Mouse (Mus musculus) intestine, embryonic 15.5 days (tissue): ENCODE measurements around the gene Fosl2. TPM values are rescaled to one million over a fixed set of nuclear protein-coding genes. Genes with fewer than 3 reads are reported as not detected.
"Not testable (repeated sequence)": the region's sequence is repeated elsewhere in the genome, so short reads cannot be mapped to it uniquely, and the experiment has no call there.

Source experiments
- ATAC-seq: fragments of 200-750 bp; cut with Nextera tagmentation; 2 replicates; pipeline ENCODE4 v1.8.0; 2017; ENCODE audit warnings: moderate TSS enrichment, moderate library complexity
- H3K27ac ChIP-seq: fragments of 300-500 bp; sonication (generic); 2 replicates; pipeline ENCODE4 v1.5.1; 2015; ENCODE audit warnings: mild to moderate bottlenecking, inconsistent platforms
- H3K27me3 ChIP-seq: fragments of 300-500 bp; sonication (generic); replicated peaks from 2 replicates; pipeline ENCODE4 v1.6.1; 2015; ENCODE audit warnings: inconsistent platforms
- H3K36me3 ChIP-seq: fragments of 300-500 bp; sonication (generic); 2 replicates; pipeline ENCODE4 v1.6.1; 2015; ENCODE audit warnings: inconsistent platforms
- H3K4me1 ChIP-seq: fragments of 300-500 bp; sonication (generic); replicated peaks from 2 replicates; pipeline ENCODE4 v1.6.1; 2015; ENCODE audit warnings: inconsistent platforms
- H3K4me2 ChIP-seq: fragments of 300-500 bp; sonication (generic); replicated peaks from 2 replicates; pipeline ENCODE4 v1.6.1; 2015; ENCODE audit warnings: mild to moderate bottlenecking, inconsistent platforms
- H3K4me3 ChIP-seq: fragments of 300-500 bp; sonication (generic); replicated peaks from 2 replicates; pipeline ENCODE4 v1.5.1; 2015; ENCODE audit warnings: inconsistent platforms
- H3K9ac ChIP-seq: fragments of 300-500 bp; sonication (generic); 2 replicates; pipeline ENCODE4 v1.6.1; 2015; ENCODE audit warnings: inconsistent platforms
- H3K9me3 ChIP-seq: fragments of 300-500 bp; sonication (generic); 2 replicates; pipeline ENCODE4 v1.6.1; 2016; ENCODE audit warnings: inconsistent platforms
- WGBS: fragments of 180-500 bp; shearing (Covaris S2); methylation state at CpG from one replicate; pipeline ENCODE4 v1.1.7; 2015; 5-methylcytosine and 5-hydroxymethylcytosine counted together
- polyA plus RNA-seq: library from polyadenylated mRNA; unstranded; fragments of >200 nt; fragmentation: Nextera tagmentation; extraction: Ambion mirVana; gene quantifications from 2 replicates; pipeline ENCODE4 v1.2.1, GENCODE M21; 2015

Fosl2 gene
- polyA plus RNA-seq, 1 experiment from 2014 or later = 7.1 TPM

DNA sequence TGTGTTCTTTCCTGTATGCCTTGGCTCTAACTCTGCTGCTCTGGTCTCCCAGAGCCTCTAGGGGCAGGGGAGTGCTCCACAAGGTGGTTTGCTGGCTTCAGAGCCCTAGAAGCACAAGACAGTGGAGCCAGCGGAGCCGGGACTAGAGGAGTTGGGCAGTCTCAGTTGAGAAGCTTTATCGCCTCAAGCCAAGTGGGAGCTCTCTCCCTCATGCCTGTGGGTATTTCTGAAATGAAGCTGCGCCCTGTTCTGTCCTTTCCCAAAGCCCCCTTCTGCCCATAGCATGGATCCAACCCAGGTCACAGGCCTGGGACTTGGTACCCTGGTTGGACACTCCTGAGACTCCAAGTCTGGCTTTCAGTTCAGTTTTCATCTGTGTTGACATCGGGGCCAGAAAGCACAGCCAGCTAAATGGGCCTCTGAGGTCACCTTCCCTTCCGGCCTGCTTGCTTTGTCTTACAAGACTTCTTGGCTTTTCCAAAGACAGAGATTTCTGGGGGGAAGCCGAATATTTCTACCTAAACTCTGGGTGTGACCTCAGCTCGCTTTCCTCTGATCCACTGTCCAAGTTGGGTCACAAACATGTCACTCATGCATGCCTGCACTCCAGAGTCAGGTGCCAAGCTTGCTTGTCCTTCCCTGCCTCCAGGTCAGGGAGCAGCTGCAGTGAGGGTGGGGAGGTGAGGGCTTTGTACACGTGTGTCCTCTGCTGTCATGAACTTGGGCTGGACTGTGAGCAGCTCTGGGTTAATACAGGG lies 19.5 kb downstream of the Fosl2 start:
- 80% methylated on average over 9 of the region's 9 CpGs for WGBS
- Histone ChIP-seq H3K4me1 (no peaks in the 10 kb centered on the region; the same call in 1 of the 2 replicates), H3K27me3 (no peaks in the 10 kb centered on the region), H3K27ac (no peak overlapping the region), H3K9me3 (no peaks in the 10 kb centered on the region), H3K36me3 (peaks cover 51% of the 10 kb centered on the region), H3K4me2 (no peak overlapping the region), H3K9ac (no peak overlapping the region), H3K4me3 (no peak overlapping the region)
- ATAC-seq = no peak

DNA sequence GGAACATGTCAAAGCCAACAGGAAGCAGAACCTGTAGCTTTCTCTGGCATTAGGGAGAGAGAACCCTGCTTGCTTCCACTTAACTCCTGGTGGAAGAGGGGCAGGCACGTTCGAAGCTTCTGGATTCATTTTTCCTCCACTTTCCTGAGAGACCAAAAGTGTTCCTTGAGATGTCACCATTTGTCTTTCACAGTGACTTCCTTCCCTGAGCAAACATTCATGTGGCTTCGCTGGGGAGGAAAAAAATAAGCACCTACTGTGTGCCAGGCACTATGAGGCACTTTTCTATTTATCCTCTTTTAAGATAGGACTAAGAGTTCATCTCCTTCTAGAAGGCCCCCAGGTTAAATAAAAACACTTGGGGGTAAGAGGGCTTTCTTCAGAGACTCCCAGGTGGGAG lies 20.3 kb downstream of the Fosl2 start:
- 80% methylated on average over 3 of the region's 3 CpGs for WGBS
- H3K9me3 ChIP-seq = no peaks in the 10 kb centered on the region
- no peak for ATAC-seq

DNA sequence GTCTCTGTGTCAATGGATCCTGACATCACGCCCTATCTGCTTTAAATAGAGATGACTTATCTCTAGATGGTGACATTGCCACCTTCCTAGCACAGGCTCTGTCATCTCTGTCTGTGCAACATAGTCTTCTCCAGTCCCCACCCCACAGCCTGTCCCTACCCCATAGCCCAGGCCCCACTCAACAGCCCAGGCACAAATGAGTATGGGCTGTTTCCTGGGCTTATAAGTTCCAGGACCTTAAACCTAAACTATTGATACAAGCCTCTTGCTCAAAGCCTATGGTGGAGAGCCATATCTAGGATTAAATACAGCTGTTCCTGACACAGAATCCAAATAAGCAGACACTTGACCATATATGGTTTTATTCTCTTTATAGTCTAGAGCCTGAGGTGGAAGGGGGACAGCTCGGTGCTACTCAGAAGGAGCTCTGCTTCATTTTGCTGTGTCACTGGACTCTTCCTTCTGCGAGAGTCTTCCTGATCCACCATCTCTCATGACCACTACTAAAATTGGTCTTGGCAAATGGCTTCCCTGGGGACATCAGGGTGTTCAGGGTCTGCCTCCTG lies 28.0 kb downstream of the Fosl2 start:
- H3K27ac ChIP-seq = no peak overlapping the region
- no peaks in the 10 kb centered on the region for H3K27me3 ChIP-seq
- H3K9me3 ChIP-seq = no peaks in the 10 kb centered on the region
- 65% methylated on average over 3 of the region's 3 CpGs for WGBS
- no peaks in the 10 kb centered on the region for H3K36me3 ChIP-seq
- H3K4me1 ChIP-seq = no peaks in the 10 kb centered on the region
- H3K4me3 ChIP-seq = no peak overlapping the region
- no peak overlapping the region for H3K4me2 ChIP-seq
- no peak overlapping the region for H3K9ac ChIP-seq
- ATAC-seq = no peak

More for the DNA sequence above, 20.3 kb downstream of the Fosl2 start:
- H3K27ac ChIP-seq = no peak overlapping the region
- no peaks in the 10 kb centered on the region for H3K27me3 ChIP-seq
- peaks cover 43% of the 10 kb centered on the region for H3K36me3 ChIP-seq
- no peak overlapping the region for H3K4me3 ChIP-seq
- H3K4me1 ChIP-seq = no peaks in the 10 kb centered on the region; the same call in 1 of the 2 replicates
- H3K4me2 ChIP-seq = no peak overlapping the region
- H3K9ac ChIP-seq = no peak overlapping the region

DNA sequence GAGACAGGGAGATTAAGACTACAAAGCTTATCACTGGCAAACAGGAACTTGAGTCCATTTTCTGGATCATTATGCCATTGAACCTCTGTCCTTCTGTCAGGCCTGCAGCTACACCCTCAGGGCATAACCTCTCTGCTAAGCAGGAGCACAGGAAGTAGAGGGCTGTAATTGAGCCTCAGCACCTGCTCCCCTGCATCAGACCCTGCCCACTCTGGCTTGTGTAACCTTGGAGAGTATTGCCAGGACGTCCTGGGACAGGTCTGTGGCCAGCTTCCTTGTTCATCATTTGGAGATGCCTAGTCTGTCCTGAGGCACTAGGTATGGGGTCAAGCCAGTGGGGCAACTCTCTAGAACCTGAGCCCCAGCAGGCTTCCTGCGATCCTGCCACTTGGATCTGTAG lies 36.6 kb downstream of the Fosl2 start:
- ATAC-seq = no peak
- WGBS = 67% methylated on average over 2 of the region's 2 CpGs

DNA sequence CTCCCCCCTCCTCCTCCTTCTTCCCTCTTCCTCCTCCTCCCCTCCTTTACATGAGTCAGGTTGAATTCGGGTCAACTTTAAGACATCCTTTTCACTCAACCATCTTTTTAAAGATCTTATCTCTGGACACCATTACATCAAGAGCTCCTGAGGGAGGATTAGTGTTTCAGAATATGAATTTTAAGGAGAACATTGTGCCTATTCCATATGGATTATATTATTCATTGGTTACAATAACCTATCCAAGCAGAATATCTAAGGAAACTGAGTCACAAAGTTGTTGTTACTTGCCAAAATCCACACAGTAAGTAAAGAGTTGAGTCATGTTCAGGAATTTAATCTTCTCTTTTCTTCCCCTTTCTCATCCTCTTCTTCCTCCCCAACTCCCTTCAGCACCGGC lies 41.2 kb downstream of the Fosl2 start:
- no peak overlapping the region for H3K4me3 ChIP-seq
- no peak overlapping the region for H3K9ac ChIP-seq
- no peak overlapping the region for H3K27ac ChIP-seq
- H3K9me3 ChIP-seq = no peaks in the 10 kb centered on the region
- H3K4me2 ChIP-seq = no peak overlapping the region
- no peak for ATAC-seq
- no peaks in the 10 kb centered on the region for H3K4me1 ChIP-seq
- no peaks in the 10 kb centered on the region for H3K27me3 ChIP-seq
- H3K36me3 ChIP-seq = no peaks in the 10 kb centered on the region
- WGBS = 93% methylated on average over 2 of the region's 2 CpGs

More for the DNA sequence above, 36.6 kb downstream of the Fosl2 start:
- no peak overlapping the region for H3K9ac ChIP-seq
- H3K27ac ChIP-seq = no peak overlapping the region
- no peaks in the 10 kb centered on the region for H3K9me3 ChIP-seq
- H3K4me3 ChIP-seq = no peak overlapping the region
- H3K4me2 ChIP-seq = no peak overlapping the region
- H3K4me1 ChIP-seq = no peaks in the 10 kb centered on the region
- no peaks in the 10 kb centered on the region for H3K36me3 ChIP-seq
- no peaks in the 10 kb centered on the region for H3K27me3 ChIP-seq

DNA sequence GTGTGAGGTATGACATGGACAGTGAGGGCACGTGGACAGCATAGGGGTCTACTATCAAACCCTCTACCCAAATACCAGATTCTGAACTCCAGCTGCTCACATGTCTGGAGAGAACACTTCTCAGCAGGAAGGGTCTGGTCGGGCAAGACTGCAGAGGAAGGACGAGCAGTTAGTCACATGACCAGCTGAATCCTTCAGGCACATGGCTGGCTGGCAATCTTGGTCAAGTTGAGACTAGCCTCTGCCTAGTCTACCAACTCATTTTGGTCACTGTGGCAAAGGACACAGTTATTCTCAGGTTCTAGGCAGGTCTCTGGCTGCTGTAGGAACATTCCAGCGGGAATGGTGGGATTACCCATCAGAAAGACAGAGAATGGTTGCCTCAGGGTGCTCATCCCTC lies 42.1 kb downstream of the Fosl2 start:
- Histone ChIP-seq H3K9ac (no peak overlapping the region), H3K4me1 (0 out of 2 replicates have a peak, but pooled peaks cover 1% of the 10 kb centered on the region), H3K4me2 (no peak overlapping the region), H3K27me3 (no peaks in the 10 kb centered on the region), H3K27ac (no peak overlapping the region), H3K36me3 (no peaks in the 10 kb centered on the region), H3K4me3 (no peak overlapping the region), H3K9me3 (no peaks in the 10 kb centered on the region)
- ATAC-seq = no peak
- WGBS = 73% methylated on average over 4 of the region's 4 CpGs

DNA sequence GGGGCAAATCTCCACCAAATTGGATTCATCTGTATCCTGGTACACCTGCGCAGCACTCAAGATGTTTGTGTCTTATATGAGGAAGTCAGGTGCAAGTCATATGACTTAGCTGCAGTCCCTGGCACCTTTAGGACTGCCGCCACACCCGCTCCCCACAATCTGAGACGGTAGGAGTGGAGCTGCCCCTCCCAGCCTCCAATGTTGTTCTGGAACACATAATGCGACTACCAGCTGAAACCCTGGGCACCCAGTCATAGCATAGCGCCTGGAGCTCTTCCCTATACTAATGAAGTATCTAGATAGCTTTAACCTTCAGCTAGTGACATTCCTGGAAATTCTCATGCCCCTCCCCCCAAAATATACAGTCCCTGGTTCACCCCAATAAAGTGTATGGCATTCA lies 43.1 kb downstream of the Fosl2 start:
- not testable (repeated sequence) for H3K4me2 ChIP-seq, H3K4me3 ChIP-seq, H3K36me3 ChIP-seq, H3K9ac ChIP-seq, H3K4me1 ChIP-seq, H3K9me3 ChIP-seq, H3K27ac ChIP-seq, H3K27me3 ChIP-seq
- 66% methylated on average over 5 of the region's 6 CpGs for WGBS
- 0 out of 2 replicates have a peak, but pooled peaks have one; percentile 24 for ATAC-seq

DNA sequence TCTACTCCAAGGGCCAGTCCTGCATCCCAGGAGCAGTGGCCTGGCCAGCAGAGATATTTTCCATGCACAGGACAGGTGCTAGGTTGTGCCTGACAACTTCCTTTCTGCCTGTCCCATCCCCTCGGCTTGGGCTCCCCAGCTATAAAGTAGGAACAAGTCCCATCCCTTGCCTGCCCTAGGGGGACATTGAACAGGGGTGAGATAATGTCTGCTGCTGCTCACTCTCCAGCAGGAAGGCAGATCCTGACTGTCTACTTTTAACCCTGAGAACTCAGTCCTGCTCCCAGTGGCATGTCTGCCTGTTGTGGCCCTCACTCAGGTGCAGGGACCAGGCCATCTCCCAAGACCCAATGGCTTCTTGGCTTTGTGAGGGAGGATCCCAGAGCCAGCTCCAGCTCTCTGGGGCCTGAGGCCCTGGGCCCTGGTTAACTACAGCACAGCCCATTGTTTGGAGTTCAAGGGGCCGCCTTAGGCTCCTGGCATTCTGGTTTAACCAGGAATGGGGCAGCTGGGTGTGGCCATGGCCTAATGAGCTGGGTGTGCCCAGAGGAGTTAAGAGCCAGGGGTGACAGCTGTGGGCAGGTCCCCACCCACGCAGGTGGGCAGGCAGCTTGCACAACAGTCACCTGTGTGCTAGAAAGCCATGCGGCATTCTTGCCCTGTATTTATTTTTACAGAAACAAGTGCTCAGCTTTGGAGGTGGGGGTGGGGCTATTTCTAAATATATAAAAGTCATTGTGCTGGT lies 47.5 kb downstream of the Fosl2 start:
- 38% methylated on average over 4 of the region's 4 CpGs for WGBS

DNA sequence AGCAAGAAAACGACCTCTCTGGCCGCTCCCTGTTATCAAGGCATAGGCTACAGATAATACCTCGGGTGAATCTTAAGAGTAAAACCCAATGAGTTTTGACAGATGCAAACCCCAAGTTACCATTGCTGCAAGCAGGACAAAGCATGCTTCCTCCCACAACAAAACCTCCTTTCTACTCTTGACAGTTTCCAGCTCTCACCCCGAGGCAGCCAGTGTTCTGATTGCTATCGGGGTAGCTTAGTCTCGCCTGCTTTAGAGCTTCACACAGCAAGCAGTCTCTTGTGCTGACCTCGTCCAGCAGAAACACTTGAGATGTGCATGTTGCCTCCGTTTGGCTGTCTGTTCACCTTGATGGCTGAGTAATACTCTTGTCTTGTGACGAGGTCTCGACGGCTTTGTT lies 52.1 kb downstream of the Fosl2 start:
- Histone ChIP-seq H3K4me2 (no peak overlapping the region), H3K27ac (no peak overlapping the region), H3K4me3 (no peak overlapping the region), H3K9ac (no peak overlapping the region), H3K4me1 (0 out of 2 replicates have a peak, but pooled peaks cover 8% of the 10 kb centered on the region), H3K27me3 (no peaks in the 10 kb centered on the region), H3K9me3 (no peaks in the 10 kb centered on the region), H3K36me3 (no peaks in the 10 kb centered on the region)
- 43% methylated on average over 11 of the region's 11 CpGs for whole genome bisulfite sequencing
- no peak for ATAC-seq

More for the DNA sequence above, 47.5 kb downstream of the Fosl2 start:
- Histone ChIP-seq H3K9me3 (no peaks in the 10 kb centered on the region), H3K27ac (peak overlapping the region; percentile 48; the same call in 1 of the 2 replicates), H3K4me3 (no peak overlapping the region), H3K4me2 (no peak overlapping the region), H3K36me3 (no peaks in the 10 kb centered on the region), H3K4me1 (0 out of 2 replicates have a peak, but pooled peaks cover 6% of the 10 kb centered on the region), H3K9ac (no peak overlapping the region), H3K27me3 (no peaks in the 10 kb centered on the region)
- ATAC-seq = peak; percentile 95

DNA sequence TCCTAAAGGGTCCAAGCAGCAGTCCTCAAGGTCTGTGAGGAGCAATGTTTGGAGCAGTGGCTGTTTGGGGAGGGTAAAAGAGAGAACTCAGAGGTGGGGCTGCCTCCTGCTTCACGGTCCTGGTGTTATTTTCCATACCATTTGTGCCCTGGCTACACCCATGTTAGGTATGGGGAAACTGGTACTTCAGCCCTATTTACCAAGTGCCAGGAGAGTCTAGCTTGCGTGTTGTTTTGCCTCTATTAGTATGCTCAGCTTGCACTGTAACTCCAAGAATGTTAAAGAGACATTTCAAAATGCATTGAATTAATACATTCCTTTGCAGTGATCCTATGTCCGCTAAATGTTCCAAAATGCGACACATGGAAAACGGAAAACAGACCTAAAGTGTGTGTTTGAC lies 55.7 kb downstream of the Fosl2 start:
- 77% methylated on average over 5 of the region's 5 CpGs for WGBS
- Histone ChIP-seq H3K36me3 (no peaks in the 10 kb centered on the region), H3K4me1 (0 out of 2 replicates have a peak, but pooled peaks cover 3% of the 10 kb centered on the region), H3K9ac (no peak overlapping the region), H3K27ac (no peak overlapping the region), H3K9me3 (no peaks in the 10 kb centered on the region), H3K4me3 (no peak overlapping the region), H3K4me2 (no peak overlapping the region), H3K27me3 (no peaks in the 10 kb centered on the region)
- no peak for ATAC-seq

DNA sequence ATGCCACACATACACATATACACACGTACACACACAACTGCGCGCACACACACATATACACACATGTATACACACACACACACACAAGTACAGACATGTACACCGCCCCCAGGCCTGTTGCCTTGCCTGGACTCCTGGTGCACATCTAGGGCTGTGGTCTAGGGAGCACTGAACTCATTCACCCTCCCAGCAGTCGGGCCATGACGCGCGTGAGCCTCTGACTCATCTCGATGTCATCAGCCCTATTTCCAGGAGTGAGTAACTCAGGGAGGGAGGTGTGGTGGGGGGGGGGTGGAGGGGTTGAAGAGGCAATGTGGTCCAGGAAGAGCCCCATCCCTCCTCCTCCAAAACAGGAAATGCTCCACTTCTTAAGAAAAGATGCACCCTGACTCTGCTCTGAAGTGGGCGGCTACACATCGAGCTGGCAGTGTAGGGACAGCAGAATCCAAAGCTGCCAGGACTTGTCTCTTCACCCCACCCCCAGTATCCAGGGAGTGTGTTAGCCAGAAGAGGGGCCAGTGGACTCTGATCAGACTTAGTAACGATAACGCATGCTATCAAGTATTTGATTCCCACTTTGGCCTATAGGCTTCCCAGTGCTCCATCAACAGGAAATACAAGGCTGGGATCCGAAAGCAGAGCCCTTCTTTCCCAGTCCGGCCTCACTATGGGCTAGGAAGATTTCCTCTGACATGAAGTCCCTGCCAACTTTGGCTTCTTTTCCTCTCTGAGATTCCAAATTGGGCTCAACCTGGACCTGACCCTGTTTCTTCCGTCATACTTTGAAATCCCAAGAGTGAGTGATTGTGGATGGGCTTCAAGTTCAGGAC lies 56.6 kb downstream of the Fosl2 start:
- H3K9ac ChIP-seq = no peak overlapping the region
- H3K27me3 ChIP-seq = no peaks in the 10 kb centered on the region
- H3K27ac ChIP-seq = no peak overlapping the region
- peak; percentile 65 for ATAC-seq
- H3K4me2 ChIP-seq = no peak overlapping the region
- 0 out of 2 replicates have a peak, but pooled peaks cover 3% of the 10 kb centered on the region for H3K4me1 ChIP-seq
- WGBS = 69% methylated on average over 16 of the region's 16 CpGs
- no peaks in the 10 kb centered on the region for H3K9me3 ChIP-seq
- no peaks in the 10 kb centered on the region for H3K36me3 ChIP-seq
- H3K4me3 ChIP-seq = no peak overlapping the region

DNA sequence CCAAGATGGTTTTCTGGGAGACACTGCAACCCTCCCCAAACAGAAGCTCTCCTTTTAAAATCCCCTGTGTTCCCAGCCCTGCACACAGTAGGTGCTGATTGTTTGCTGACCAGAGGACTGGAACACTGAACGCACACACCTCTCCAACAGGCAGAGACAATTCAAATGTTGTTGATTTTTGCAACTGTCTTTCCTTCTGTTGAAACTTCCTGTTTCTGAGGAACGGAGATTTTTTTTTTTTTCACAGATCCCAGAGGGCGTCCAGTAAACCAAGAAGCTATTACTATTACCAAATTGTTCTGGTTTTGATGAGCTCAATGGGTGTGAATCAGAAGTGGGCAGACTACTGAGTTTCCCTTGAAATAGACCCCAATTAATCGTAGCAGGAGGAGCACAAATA lies 58.6 kb downstream of the Fosl2 start:
- Histone ChIP-seq H3K27me3 (no peaks in the 10 kb centered on the region), H3K4me2 (no peak overlapping the region), H3K36me3 (no peaks in the 10 kb centered on the region), H3K9ac (no peak overlapping the region), H3K9me3 (no peaks in the 10 kb centered on the region), H3K4me1 (0 out of 2 replicates have a peak, but pooled peaks cover 3% of the 10 kb centered on the region), H3K27ac (no peak overlapping the region), H3K4me3 (no peak overlapping the region)
- 72% methylated on average over 4 of the region's 4 CpGs for WGBS
- ATAC-seq = no peak
